Mouse (Mus musculus) forebrain, postnatal 0 days (tissue): ENCODE measurements around the gene Gpsm3. TPM values are rescaled to one million over a fixed set of nuclear protein-coding genes. Genes with fewer than 3 reads are reported as not detected.

Experiments used
- ATAC-seq: fragments of 200-750 bp; cut with Nextera tagmentation; 2 replicates; pipeline ENCODE4 v1.8.0; 2017; ENCODE audit warnings: mild to moderate bottlenecking, moderate library complexity
- DNase-seq: peaks from one replicate; pipeline ENCODE4 v3.0.0-alpha.2; 2015
- H3K27ac ChIP-seq: fragments of 300-500 bp; sonication (generic); 2 replicates; pipeline ENCODE4 v1.5.1; 2014; ENCODE audit warnings: low read depth, mild to moderate bottlenecking, antibody characterized with exemption, low read length, moderate library complexity, mixed read lengths
- H3K27me3 ChIP-seq: fragments of 300-500 bp; sonication (generic); 2 replicates; pipeline ENCODE4 v1.6.1; 2014; ENCODE audit warnings: mild to moderate bottlenecking, low read length, mixed read lengths; ENCODE audit not compliant: insufficient read depth
- H3K36me3 ChIP-seq: fragments of 300-500 bp; sonication (generic); 2 replicates; pipeline ENCODE4 v1.6.1; 2014; ENCODE audit warnings: mild to moderate bottlenecking, moderate library complexity; ENCODE audit not compliant: insufficient read depth
- H3K4me1 ChIP-seq: fragments of 300-500 bp; sonication (generic); 2 replicates; pipeline ENCODE4 v1.6.1; 2014; ENCODE audit warnings: antibody characterized with exemption; ENCODE audit not compliant: insufficient read depth
- H3K4me2 ChIP-seq: fragments of 300-500 bp; sonication (generic); 2 replicates; pipeline ENCODE4 v1.6.1; 2014; ENCODE audit warnings: low read depth, mild to moderate bottlenecking, moderate library complexity
- H3K4me3 ChIP-seq: fragments of 300-500 bp; sonication (generic); 2 replicates; pipeline ENCODE4 v1.5.1; 2014; ENCODE audit warnings: low read depth, low read length, mixed read lengths
- H3K9ac ChIP-seq: fragments of 300-500 bp; sonication (generic); 2 replicates; pipeline ENCODE4 v1.6.1; 2014; ENCODE audit warnings: mild to moderate bottlenecking
- H3K9me3 ChIP-seq: fragments of 300-500 bp; sonication (generic); 2 replicates; pipeline ENCODE4 v1.6.1; 2016; ENCODE audit warnings: low read length
- CTCF ChIP-seq: sonication (generic); IDR thresholded peaks from 2 replicates; pipeline ENCODE4 v1.5.1; 2016; ENCODE audit warnings: antibody characterized with exemption, control low read depth, low read depth
- WGBS: fragments of 180-500 bp; shearing (Covaris S2); extraction: QIAGEN DNeasy Blood & Tissue Kit; methylation state at CpG from one replicate; pipeline ENCODE4 v1.1.7; 2014; 5-methylcytosine and 5-hydroxymethylcytosine counted together
- polyA plus RNA-seq: library from polyadenylated mRNA; unstranded; fragments of >200 nt; fragmentation: Nextera tagmentation; extraction: Ambion mirVana; gene quantifications from 2 replicates; pipeline ENCODE4 v1.2.1, GENCODE M21; 2015
- total RNA-seq: library from RNA; depleted of rRNA; stranded (reverse); fragments of >200 nt; gene quantifications from 2 replicates; pipeline ENCODE4 v1.2.3, GENCODE M21; 2014

The Gpsm3 gene
- total and polyA plus RNA-seq, 2 experiments from 2014 or later = 2.4 to 4.6 TPM

- DNase-seq = peak; percentile 82
- peak within 1 kb of the TSS; percentile 54 for H3K9ac ChIP-seq
- H3K4me1 ChIP-seq = peaks cover 28% of the 10 kb centered on the region
- H3K4me3 ChIP-seq = peak within 1 kb of the TSS; percentile 55
- H3K36me3 ChIP-seq = no peaks in the 10 kb centered on the region
- WGBS = 3% methylated on average over 16 of the region's 16 CpGs
- TF ChIP-seq CTCF = no peak
- peak within 1 kb of the TSS; percentile 92 for H3K4me2 ChIP-seq
- ATAC-seq = peak; percentile 44; the same call in 1 of the 2 replicates
- H3K9me3 ChIP-seq = no peaks in the 10 kb centered on the region
- peak within 1 kb of the TSS; percentile 92 for H3K27ac ChIP-seq
- no peaks in the 10 kb centered on the region for H3K27me3 ChIP-seq
Measured at GRCm38 (mm10) chr17:34629221-34629751, 39.7 kb downstream of the Gpsm3 start, which contains the start of gene Prrt1. TSS of gene Prrt1 (plus strand) at chr17:34629533.

GRCm38 (mm10) chr17:34629796-34630603 lies 40.4 kb downstream of the Gpsm3 start:
- Histone ChIP-seq H3K4me3 (peak overlapping the region; percentile 45), H3K9me3 (no peaks in the 10 kb centered on the region), H3K36me3 (no peaks in the 10 kb centered on the region), H3K27me3 (no peaks in the 10 kb centered on the region), H3K27ac (no peak overlapping the region), H3K4me2 (peak overlapping the region; percentile 92), H3K9ac (peak overlapping the region; percentile 51), H3K4me1 (peaks cover 28% of the 10 kb centered on the region)
- WGBS = 20% methylated on average over 12 of the region's 12 CpGs
- DNase-seq (no peak), ATAC-seq (no peak)
- no peak for TF ChIP-seq CTCF

- Histone ChIP-seq H3K27ac (no peak overlapping the region), H3K36me3 (no peaks in the 10 kb centered on the region), H3K4me1 (peaks cover 28% of the 10 kb centered on the region), H3K4me3 (peak overlapping the region; percentile 45), H3K9ac (peak overlapping the region; percentile 51), H3K4me2 (peak overlapping the region; percentile 92), H3K27me3 (no peaks in the 10 kb centered on the region), H3K9me3 (no peaks in the 10 kb centered on the region)
- no peak for DNase-seq
- no peak for ATAC-seq
- no peak for TF ChIP-seq CTCF
- WGBS = 4% methylated on average over 48 of the region's 48 CpGs
Measured at GRCm38 (mm10) chr17:34630761-34631301, 41.2 kb downstream of the Gpsm3 start.

- 9% methylated on average over 12 of the region's 12 CpGs for WGBS
- no peak for TF ChIP-seq CTCF
Measured at GRCm38 (mm10) chr17:34631647-34632046, 42.0 kb downstream of the Gpsm3 start.

GRCm38 (mm10) chr17:34632261-34632691 lies 42.7 kb downstream of the Gpsm3 start:
- no peaks in the 10 kb centered on the region for H3K27me3 ChIP-seq
- peak overlapping the region; percentile 45 for H3K4me3 ChIP-seq
- H3K4me1 ChIP-seq = peaks cover 21% of the 10 kb centered on the region
- DNase-seq (peak; percentile 59), ATAC-seq (peak; percentile 44)
- no peak for TF ChIP-seq CTCF
- H3K9me3 ChIP-seq = no peaks in the 10 kb centered on the region
- no peak overlapping the region for H3K27ac ChIP-seq
- peak overlapping the region; percentile 92 for H3K4me2 ChIP-seq
- H3K36me3 ChIP-seq = no peaks in the 10 kb centered on the region
- peak overlapping the region; percentile 19; the same call in 1 of the 2 replicates for H3K9ac ChIP-seq
- 2% methylated on average over 26 of the region's 26 CpGs for WGBS

More at GRCm38 (mm10) chr17:34631647-34632046, 42.0 kb downstream of the Gpsm3 start:
- no peaks in the 10 kb centered on the region for H3K27me3 ChIP-seq
- no peak for ATAC-seq
- H3K4me3 ChIP-seq = peak overlapping the region; percentile 45
- H3K4me2 ChIP-seq = peak overlapping the region; percentile 92
- no peak overlapping the region for H3K27ac ChIP-seq
- no peaks in the 10 kb centered on the region for H3K36me3 ChIP-seq
- H3K9me3 ChIP-seq = no peaks in the 10 kb centered on the region
- DNase-seq = no peak
- peaks cover 21% of the 10 kb centered on the region for H3K4me1 ChIP-seq
- H3K9ac ChIP-seq = peak overlapping the region; percentile 19; the same call in 1 of the 2 replicates

GRCm38 (mm10) chr17:34635671-34636070 lies 46.1 kb downstream of the Gpsm3 start:
- no peaks in the 10 kb centered on the region for H3K9me3 ChIP-seq
- 70% methylated on average over 2 of the region's 2 CpGs for WGBS
- no peak overlapping the region for H3K9ac ChIP-seq
- no peak overlapping the region for H3K27ac ChIP-seq
- ATAC-seq (no peak), DNase-seq (no peak)
- peaks cover 7% of the 10 kb centered on the region for H3K4me1 ChIP-seq
- H3K4me2 ChIP-seq = no peak overlapping the region
- no peaks in the 10 kb centered on the region for H3K27me3 ChIP-seq
- no peak for TF ChIP-seq CTCF
- no peaks in the 10 kb centered on the region for H3K36me3 ChIP-seq
- H3K4me3 ChIP-seq = no peak overlapping the region

GRCm38 (mm10) chr17:34637459-34637858 lies 47.9 kb downstream of the Gpsm3 start:
- H3K4me3 ChIP-seq = no peak overlapping the region
- H3K4me1 ChIP-seq = no peaks in the 10 kb centered on the region
- DNase-seq (no peak), ATAC-seq (no peak)
- H3K4me2 ChIP-seq = no peak overlapping the region
- TF ChIP-seq CTCF = no peak
- no peak overlapping the region for H3K9ac ChIP-seq
- 53% methylated on average over 3 of the region's 3 CpGs for WGBS
- H3K27ac ChIP-seq = no peak overlapping the region
- H3K9me3 ChIP-seq = no peaks in the 10 kb centered on the region
- no peaks in the 10 kb centered on the region for H3K36me3 ChIP-seq
- H3K27me3 ChIP-seq = no peaks in the 10 kb centered on the region
